Mouse (Mus musculus) heart, adult 9 months (tissue): ENCODE measurements around the gene Pecr.

Experiments
- DNase-seq, 2 experiments: peaks; one replicate each; pipeline ENCODE4 v3.0.0; 2022; ENCODE audit warnings: low spot score in 2 of 2

Pecr gene

GRCm38 (mm10) chr1:72283992-72284485 is at the start of gene Pecr, which contains the start of gene Tmem169:
Gene Pecr, minus strand, starts transcription at chr1:72284314.
Gene Tmem169, plus strand, starts transcription at chr1:72284369.
- DNase-seq: peak; percentile 89 to 94

- DNase-seq: peak; percentile 28 to 29
Measured at GRCm38 (mm10) chr1:72326162-72326821, 42.2 kb upstream of the Pecr start.

GRCm38 (mm10) chr1:72323248-72323647 is 39.1 kb upstream of the Pecr start:
- no peak for DNase-seq

- no peak for DNase-seq
Measured at GRCm38 (mm10) chr1:72320759-72321158, 36.6 kb upstream of the Pecr start.

- no peak for DNase-seq
Measured at GRCm38 (mm10) chr1:72316901-72317300, 32.8 kb upstream of the Pecr start.

- no peak for DNase-seq
Measured at GRCm38 (mm10) chr1:72316409-72316808, 32.3 kb upstream of the Pecr start.

- DNase-seq: no peak
Measured at GRCm38 (mm10) chr1:72315447-72315846, 31.3 kb upstream of the Pecr start.

GRCm38 (mm10) chr1:72313399-72314039 is 29.4 kb upstream of the Pecr start:
- no peak for DNase-seq

- no peak for DNase-seq
Measured at GRCm38 (mm10) chr1:72312701-72313398, 28.7 kb upstream of the Pecr start.

GRCm38 (mm10) chr1:72309744-72310424 is 25.8 kb upstream of the Pecr start:
- no peak for DNase-seq

- no peak for DNase-seq
Measured at GRCm38 (mm10) chr1:72308919-72309318, 24.8 kb upstream of the Pecr start.

- peak; percentile 89 to 90 for DNase-seq
Measured at GRCm38 (mm10) chr1:72307317-72307798, 23.2 kb upstream of the Pecr start, which contains the start of gene Xrcc5. Gene Xrcc5, plus strand, starts transcription at chr1:72307421.

GRCm38 (mm10) chr1:72306679-72307181 is 22.6 kb upstream of the Pecr start:
- no peak for DNase-seq

GRCm38 (mm10) chr1:72306241-72306640 is 22.1 kb upstream of the Pecr start:
- no peak for DNase-seq

- DNase-seq: no peak
Measured at GRCm38 (mm10) chr1:72301845-72302244, 17.7 kb upstream of the Pecr start.

GRCm38 (mm10) chr1:72295746-72296145 is 11.6 kb upstream of the Pecr start:
- no peak for DNase-seq

GRCm38 (mm10) chr1:72293869-72294663 is 10.0 kb upstream of the Pecr start:
- no peak for DNase-seq

- DNase-seq: no peak
Measured at GRCm38 (mm10) chr1:72291925-72292324, 7.8 kb upstream of the Pecr start.

GRCm38 (mm10) chr1:72291421-72291820 is 7.3 kb upstream of the Pecr start:
- no peak for DNase-seq

GRCm38 (mm10) chr1:72290896-72291295 is 6.8 kb upstream of the Pecr start:
- no peak for DNase-seq
